ENCODE assay signal across 7 mouse cellular contexts in genomic region chr17:5976221-5977055, GRCm38 (mm10). TPM values are rescaled to one million over a fixed set of nuclear protein-coding genes. Genes with fewer than 3 reads are reported as not detected.
DNase-seq lines count a peak whose midpoint lies in the region; ATAC-seq and TF ChIP-seq lines count a peak whose summit lies in the region.

No protein-coding gene starts in this region.

- no peak overlapping the region for H3K9ac ChIP-seq in midbrain, postnatal 0 days (replicated peaks; ENCODE audit: low read length, poor library complexity, severe bottlenecking)
- H3K9ac ChIP-seq in lung, embryonic 14.5 days = no peak overlapping the region

- DNase-seq in midbrain, postnatal 0 days (ENCODE audit: low spot score) = no peak
- DNase-seq in midbrain, embryonic 10.5 days (ENCODE audit: low spot score) = no peak
- DNase-seq in brain, adult 2 months (ENCODE audit: low read depth, low spot score) = peak; percentile 76
- peak; percentile 42 to 55 for DNase-seq in heart, postnatal 36 days
- peak; percentile 54 for DNase-seq in lung, embryonic 14.5 days
- DNase-seq in embryo, embryonic 11 days = no peak
- DNase-seq in ovary, postnatal 10 days (ENCODE audit: low spot score) = no peak

- no peak for TF ChIP-seq CTCF in midbrain, postnatal 0 days (IDR thresholded peaks at IDR 0.05)
- no peak for TF ChIP-seq CTCF in lung, embryonic 14.5 days (IDR thresholded peaks at IDR 0.05; ENCODE audit: low read depth)

- H3K4me3 ChIP-seq in midbrain, postnatal 0 days (ENCODE audit: low read depth, low read length) = no peak overlapping the region
- no peak overlapping the region for H3K4me3 ChIP-seq in midbrain, embryonic 10.5 days
- H3K4me3 ChIP-seq in lung, embryonic 14.5 days (ENCODE audit: low read depth, low read length) = no peak overlapping the region

- H3K27me3 ChIP-seq in midbrain, postnatal 0 days (ENCODE audit: insufficient read depth, low read length) = no peaks in the 10 kb centered on the region
- peaks cover 4% of the 10 kb centered on the region; the same call in 1 of the 2 replicates for H3K27me3 ChIP-seq in midbrain, embryonic 10.5 days (ENCODE audit: low read depth, poor library complexity, severe bottlenecking)
- H3K27me3 ChIP-seq in lung, embryonic 14.5 days (ENCODE audit: insufficient read depth, low read length) = no peaks in the 10 kb centered on the region

- H3K36me3 ChIP-seq in midbrain, postnatal 0 days (ENCODE audit: insufficient read depth, low read length) = no peaks in the 10 kb centered on the region
- H3K36me3 ChIP-seq in midbrain, embryonic 10.5 days = no peaks in the 10 kb centered on the region
- H3K36me3 ChIP-seq in lung, embryonic 14.5 days (ENCODE audit: insufficient read depth) = no peaks in the 10 kb centered on the region

- WGBS in midbrain, postnatal 0 days = 74% methylated on average over 20 of the region's 20 CpGs
- 81% methylated on average over 20 of the region's 20 CpGs for WGBS in midbrain, embryonic 10.5 days
- 47% methylated on average over 20 of the region's 20 CpGs for WGBS in lung, embryonic 14.5 days

- intact Hi-C loops in heart, postnatal 36 days (cut with DNase I) = loop anchor here (2.0 to 5.0 kb wide), 3 partner anchors 16 to 179 kb away; no protein-coding TSS in a partner anchor

- no peak for ATAC-seq in midbrain, postnatal 0 days (ENCODE audit: low FRiP score)
- ATAC-seq in lung, embryonic 14.5 days (ENCODE audit: insufficient read depth) = 0 out of 2 replicates have a peak, but pooled peaks have one; percentile 26

- H3K27ac ChIP-seq in midbrain, postnatal 0 days (ENCODE audit: low read depth, low read length) = no peak overlapping the region
- no peak overlapping the region for H3K27ac ChIP-seq in midbrain, embryonic 10.5 days (replicated peaks)
- H3K27ac ChIP-seq in lung, embryonic 14.5 days (ENCODE audit: low read depth) = peak overlapping the region; percentile 67

- H3K4me2 ChIP-seq in midbrain, postnatal 0 days (ENCODE audit: low read depth, low read length, poor library complexity, severe bottlenecking) = peak overlapping the region; percentile 22; the same call in 1 of the 2 replicates
- peak overlapping the region; percentile 50; the same call in 1 of the 2 replicates for H3K4me2 ChIP-seq in lung, embryonic 14.5 days

- no peaks in the 10 kb centered on the region for H3K4me1 ChIP-seq in midbrain, postnatal 0 days (ENCODE audit: insufficient read depth, low read length)
- H3K4me1 ChIP-seq in midbrain, embryonic 10.5 days = peaks cover 29% of the 10 kb centered on the region
- peaks cover 35% of the 10 kb centered on the region for H3K4me1 ChIP-seq in lung, embryonic 14.5 days (ENCODE audit: insufficient read depth)

- H3K9me3 ChIP-seq in midbrain, postnatal 0 days (ENCODE audit: low read length) = no peaks in the 10 kb centered on the region
- no peaks in the 10 kb centered on the region for H3K9me3 ChIP-seq in midbrain, embryonic 10.5 days (replicated peaks)
- no peaks in the 10 kb centered on the region for H3K9me3 ChIP-seq in lung, embryonic 14.5 days (ENCODE audit: low read depth, low read length)

RNA-seq across cellular contexts. Expression of gene Synj2, which starts 35.4 kb away (rescaled TPM):
- total RNA-seq in midbrain, postnatal 0 days (2014; rRNA removed) = 3.1 and 4.0 TPM in 2 replicates
- 1.8 and 2.3 TPM in 2 replicates for polyA plus RNA-seq in midbrain, postnatal 0 days (2015; fragmentation: Nextera tagmentation; extraction: Ambion mirVana)
- polyA plus RNA-seq in midbrain, embryonic 10.5 days (2016; fragmentation: Nextera tagmentation; extraction: Ambion mirVana) = 0.88 and 1.3 TPM in 2 replicates
- total RNA-seq in heart, postnatal 36 days (2021) = 10 to 100 TPM; 55.5 to 57.9 TPM
- 3.6 TPM in 2 replicates for polyA plus RNA-seq in lung, embryonic 14.5 days (2014; fragmentation: Nextera tagmentation; extraction: Ambion mirVana)

Comparison
In these comparisons a context has a peak if more than half of its experiments do, and no peak if none do; other contexts are left out.
1. DNase-seq: peak in brain, adult 2 months (single experiment), heart, postnatal 36 days (2 of 2) and lung, embryonic 14.5 days (single experiment); none in midbrain, postnatal 0 days (single experiment), midbrain, embryonic 10.5 days (single experiment), embryo, embryonic 11 days (single experiment) and ovary, postnatal 10 days (single experiment).